In genomic region chr8:84010625-84011611, GRCm38 (mm10) we compare ENCODE assay signal across 8 mouse cellular contexts. TPM values are rescaled to one million over a fixed set of nuclear protein-coding genes. Genes with fewer than 3 reads are reported as not detected.
DNase-seq lines count a peak whose midpoint lies in the region; ATAC-seq lines count a peak whose summit lies in the region.

No protein-coding gene starts in this region.

- peak overlapping the region; percentile 74 for H3K4me2 ChIP-seq in intestine, embryonic 14.5 days (ENCODE audit: low read length)
- peak overlapping the region; percentile 98 for H3K4me2 ChIP-seq in midbrain, embryonic 15.5 days

- DNase-seq in frontal cortex, postnatal 14 days (ENCODE audit: low spot score in 2 of 2): no peak
- peak; percentile 75 to 79 for DNase-seq in cerebellum, postnatal 36 days
- DNase-seq in gastrocnemius, postnatal 36 days: peak; percentile 74 to 76
- DNase-seq in intestine, embryonic 14.5 days (ENCODE audit: low spot score): peak; percentile 88
- DNase-seq in liver: peak; percentile 69
- peak; percentile 67 to 89 for DNase-seq in spleen, postnatal 4 days (ENCODE audit: low spot score in 2 of 2)

- H3K4me1 ChIP-seq in intestine, embryonic 14.5 days (replicated peaks; ENCODE audit: control insufficient read depth, insufficient read depth, low read length): peaks cover 22% of the 10 kb centered on the region
- peaks cover 28% of the 10 kb centered on the region for H3K4me1 ChIP-seq in midbrain, embryonic 15.5 days

- no peak overlapping the region for H3K27ac ChIP-seq in intestine, embryonic 14.5 days (ENCODE audit: low read depth)
- H3K27ac ChIP-seq in midbrain, embryonic 15.5 days: no peak overlapping the region

- no peaks in the 10 kb centered on the region; the same call in 1 of the 2 replicates for H3K9me3 ChIP-seq in intestine, embryonic 14.5 days (ENCODE audit: control insufficient read depth, low read length)
- no peaks in the 10 kb centered on the region for H3K9me3 ChIP-seq in midbrain, embryonic 15.5 days

- ATAC-seq in frontal cortex, adult (ENCODE audit: low TSS enrichment): peak; percentile 80
- ATAC-seq in intestine, embryonic 14.5 days (replicated peaks; ENCODE audit: low FRiP score, low TSS enrichment, low read depth): peak; percentile 20; the same call in 1 of the 2 replicates
- peak; percentile 45 for ATAC-seq in midbrain, embryonic 15.5 days (replicated peaks)

- H3K4me3 ChIP-seq in intestine, embryonic 14.5 days (ENCODE audit: low read depth, low read length): peak overlapping the region; percentile 36
- peak overlapping the region; percentile 54 for H3K4me3 ChIP-seq in midbrain, embryonic 15.5 days

- intact Hi-C loops in gastrocnemius, postnatal 36 days (cut with DNase I): no loop called here

- peaks cover 36% of the 10 kb centered on the region for H3K27me3 ChIP-seq in intestine, embryonic 14.5 days (replicated peaks; ENCODE audit: control insufficient read depth, insufficient read depth, low read length)
- peaks cover 35% of the 10 kb centered on the region for H3K27me3 ChIP-seq in midbrain, embryonic 15.5 days (replicated peaks)

- no peaks in the 10 kb centered on the region for H3K36me3 ChIP-seq in intestine, embryonic 14.5 days (ENCODE audit: control insufficient read depth, insufficient read depth, low read length)
- H3K36me3 ChIP-seq in midbrain, embryonic 15.5 days (replicated peaks): no peaks in the 10 kb centered on the region

- WGBS in intestine, embryonic 14.5 days: 1% methylated on average over 82 of the region's 83 CpGs
- WGBS in midbrain, embryonic 15.5 days: 1% methylated on average over 83 of the region's 83 CpGs

- H3K9ac ChIP-seq in intestine, embryonic 14.5 days (ENCODE audit: low read length): peak overlapping the region; percentile 32; the same call in 1 of the 2 replicates
- H3K9ac ChIP-seq in midbrain, embryonic 15.5 days: peak overlapping the region; percentile 57

RNA-seq across cellular contexts. Expression of gene 2210011C24Rik, which starts 1.1 kb away (rescaled TPM):
- total RNA-seq in gastrocnemius, postnatal 36 days (2021): 1 to 10 TPM; 2.6 to 5.6 TPM
- 1.3 and 1.6 TPM in 2 replicates for polyA plus RNA-seq in intestine, embryonic 14.5 days (2014; fragmentation: Nextera tagmentation; extraction: Ambion mirVana)
- 0.26 and 0.39 TPM in 2 replicates for polyA plus RNA-seq in midbrain, embryonic 15.5 days (2015; fragmentation: Nextera tagmentation; extraction: Ambion mirVana)

RNA-seq across cellular contexts. Expression of gene 1700067K01Rik, which starts 9.6 kb away (rescaled TPM):
- under 1 TPM in 1 of 2 experiments, not detected in 1; 0.48 TPM for total RNA-seq in gastrocnemius, postnatal 36 days (2021)
- 0.39 and 0.66 TPM in 2 replicates for polyA plus RNA-seq in intestine, embryonic 14.5 days (2014; fragmentation: Nextera tagmentation; extraction: Ambion mirVana)
- polyA plus RNA-seq in midbrain, embryonic 15.5 days (2015; fragmentation: Nextera tagmentation; extraction: Ambion mirVana): 0.66 and 1.0 TPM in 2 replicates

RNA-seq across cellular contexts. Expression of gene Palm3, which starts 10.4 kb away (rescaled TPM):
- total RNA-seq in gastrocnemius, postnatal 36 days (2021): under 1 TPM; 0.10 to 0.12 TPM
- polyA plus RNA-seq in intestine, embryonic 14.5 days (2014; fragmentation: Nextera tagmentation; extraction: Ambion mirVana): 5.8 and 7.0 TPM in 2 replicates
- 2.6 and 2.8 TPM in 2 replicates for polyA plus RNA-seq in midbrain, embryonic 15.5 days (2015; fragmentation: Nextera tagmentation; extraction: Ambion mirVana)

RNA-seq across cellular contexts. Expression of gene Samd1, which starts 13.4 kb away (rescaled TPM):
- 10 to 100 TPM; 13.0 TPM for total RNA-seq in gastrocnemius, postnatal 36 days (2021)
- polyA plus RNA-seq in intestine, embryonic 14.5 days (2014; fragmentation: Nextera tagmentation; extraction: Ambion mirVana): 15.4 and 17.6 TPM in 2 replicates
- 7.1 and 7.2 TPM in 2 replicates for polyA plus RNA-seq in midbrain, embryonic 15.5 days (2015; fragmentation: Nextera tagmentation; extraction: Ambion mirVana)

RNA-seq across cellular contexts. Expression of gene Il27ra, which starts 31.5 kb away (rescaled TPM):
- under 1 TPM; 0.15 to 0.52 TPM for total RNA-seq in gastrocnemius, postnatal 36 days (2021)
- 0.69 and 1.2 TPM in 2 replicates for polyA plus RNA-seq in intestine, embryonic 14.5 days (2014; fragmentation: Nextera tagmentation; extraction: Ambion mirVana)
- polyA plus RNA-seq in midbrain, embryonic 15.5 days (2015; fragmentation: Nextera tagmentation; extraction: Ambion mirVana): 0.58 and 0.68 TPM in 2 replicates

Comparison
In these comparisons a context has a peak if more than half of its experiments do, and no peak if none do; other contexts are left out.
1. ATAC-seq: peak in every context shown above with its lines; median percentile 80 in frontal cortex, adult; 45 in midbrain, embryonic 15.5 days; 20 in intestine, embryonic 14.5 days.
2. DNase-seq: peak in cerebellum, postnatal 36 days (2 of 2), gastrocnemius, postnatal 36 days (2 of 2), intestine, embryonic 14.5 days (single experiment), liver (single experiment) and spleen, postnatal 4 days (2 of 2); none in frontal cortex, postnatal 14 days (0 of 2).